Comparison of ENCODE assay signal across 20 mouse cellular contexts in genomic region chr15:89286582-89286981, GRCm38 (mm10). TPM values are rescaled to one million over a fixed set of nuclear protein-coding genes. Genes with fewer than 3 reads are reported as not detected.
"Had no signal": no experiment of that assay in that cellular context is flagged by ENCODE, and none has a peak within 500 bp of the region (broad histone marks: within the 10 kb centered on the region; RNA-seq: fewer than 3 reads in every experiment).

No protein-coding gene starts in this region.

- H3K27me3 ChIP-seq: midbrain, embryonic 13.5 days; neural tube, embryonic 12.5 days had no signal

- H3K4me1 ChIP-seq: limb, embryonic 10.5 days; midbrain, embryonic 13.5 days; neural tube, embryonic 12.5 days had no signal

- H3K9ac ChIP-seq: midbrain, embryonic 13.5 days; neural tube, embryonic 12.5 days had no signal

- H3K27ac ChIP-seq: limb, embryonic 10.5 days; midbrain, embryonic 13.5 days; neural tube, embryonic 12.5 days had no signal

- H3K4me2 ChIP-seq: midbrain, embryonic 13.5 days; neural tube, embryonic 12.5 days had no signal

- H3K9me3 ChIP-seq: limb, embryonic 10.5 days; midbrain, embryonic 13.5 days; neural tube, embryonic 12.5 days had no signal

- ATAC-seq: midbrain, embryonic 13.5 days had no signal

- H3K4me3 ChIP-seq: left cerebral cortex, adult 2 months; limb, embryonic 10.5 days; midbrain, embryonic 13.5 days; neural tube, embryonic 12.5 days had no signal

- DNase-seq: kidney, adult 18-20 months; kidney, postnatal 10 days; kidney, postnatal 4 days; lung, adult 18-20 months; retina, postnatal 1 day; right cerebral cortex, postnatal 4 days; spleen, adult 18-20 months had no signal

RNA-seq across cellular contexts. Expression of gene Adm2, which starts 35.9 kb away (rescaled TPM):
- total RNA-seq: layer of hippocampus, adult 8-10 months; layer of hippocampus, postnatal 25 days; left cerebral cortex, adult 2 months; left cerebral cortex, postnatal 14 days; megakaryocyte progenitor cell, adult 5-6 weeks; midbrain, postnatal 0 days had no signal
- polyA plus RNA-seq: midbrain, embryonic 13.5 days; midbrain, postnatal 0 days; neural tube, embryonic 12.5 days; stomach, embryonic 14.5 days had no signal

RNA-seq across cellular contexts. Expression of gene Miox, which starts 47.6 kb away (rescaled TPM):
- total RNA-seq: layer of hippocampus, adult 8-10 months; layer of hippocampus, postnatal 25 days; left cerebral cortex, adult 2 months; left cerebral cortex, postnatal 14 days; megakaryocyte progenitor cell, adult 5-6 weeks; midbrain, postnatal 0 days had no signal
- polyA plus RNA-seq: limb, embryonic 10.5 days; limb, embryonic 14.5 days; lung, embryonic 16.5 days; midbrain, embryonic 13.5 days; midbrain, postnatal 0 days; neural tube, embryonic 12.5 days; stomach, embryonic 14.5 days; thymus, postnatal 0 days had no signal
